Mouse (Mus musculus) adrenal gland, postnatal 14 days (tissue): Measurements from ENCODE around the gene 4930524J08Rik. TPM values are rescaled to one million over a fixed set of nuclear protein-coding genes. Genes with fewer than 3 reads are reported as not detected.

Source experiments
- DNase-seq: peaks from one replicate; pipeline ENCODE4 v3.0.0; 2021; ENCODE audit warnings: mixed read lengths
- long read RNA-seq, 2 experiments: library from polyadenylated mRNA; stranded (forward); transcript quantifications; one replicate each; pipeline ENCODE4 v2.0.0; 2021
- total RNA-seq: library from RNA; stranded (reverse); gene quantifications from 2 replicates; pipeline ENCODE4 v1.2.3, GENCODE M21; 2021

Gene 4930524J08Rik
- total RNA-seq, result 3.1 and 4.1 TPM in 2 replicates
- long read RNA-seq, experiment 1, result 0 reads
- long read RNA-seq, experiment 2, partial matches to known transcripts, result 0 of 1 reads
- long read RNA-seq, experiment 2, other reads (novel, unspliced or antisense), result 0 of 1 reads

GRCm38 (mm10) chr5:99978699-99979442 is at the start of gene 4930524J08Rik, which contains the start of gene Hnrnpd:
Gene 4930524J08Rik, plus strand, starts transcription at chr5:99979061.
Gene Hnrnpd, minus strand, starts transcription at chr5:99978938.
- peak; percentile 97 for DNase-seq

- DNase-seq, result no peak
These were observed 47.0 kb upstream of the 4930524J08Rik start for GRCm38 (mm10) chr5:99931910-99932309.

GRCm38 (mm10) chr5:99939440-99939839 is 39.4 kb upstream of the 4930524J08Rik start:
- no peak for DNase-seq

- no peak for DNase-seq
These were observed 37.6 kb upstream of the 4930524J08Rik start for GRCm38 (mm10) chr5:99941273-99941672.

GRCm38 (mm10) chr5:99941776-99942502 is 36.9 kb upstream of the 4930524J08Rik start:
- DNase-seq, result peak; percentile 68

- DNase-seq, result no peak
These were observed 26.3 kb upstream of the 4930524J08Rik start for GRCm38 (mm10) chr5:99952513-99952912.

- no peak for DNase-seq
These were observed 25.0 kb upstream of the 4930524J08Rik start for GRCm38 (mm10) chr5:99953883-99954282.

- DNase-seq, result peak; percentile 33
These were observed 20.2 kb upstream of the 4930524J08Rik start for GRCm38 (mm10) chr5:99958666-99959065.

GRCm38 (mm10) chr5:99959236-99959936 is 19.5 kb upstream of the 4930524J08Rik start:
- DNase-seq, result no peak

GRCm38 (mm10) chr5:99959960-99960359 is 18.9 kb upstream of the 4930524J08Rik start:
- DNase-seq, result no peak

GRCm38 (mm10) chr5:99973941-99974340 is 4.9 kb upstream of the 4930524J08Rik start:
- DNase-seq, result peak; percentile 41

GRCm38 (mm10) chr5:99975061-99975460 is 3.8 kb upstream of the 4930524J08Rik start:
- no peak for DNase-seq

GRCm38 (mm10) chr5:99975776-99976175 is 3.1 kb upstream of the 4930524J08Rik start:
- DNase-seq, result no peak

- no peak for DNase-seq
These were observed 2.4 kb upstream of the 4930524J08Rik start for GRCm38 (mm10) chr5:99976334-99976955.

- DNase-seq, result peak; percentile 92
These were observed 1.2 kb upstream of the 4930524J08Rik start for GRCm38 (mm10) chr5:99977516-99978301.

GRCm38 (mm10) chr5:99983452-99984061 is 4.7 kb downstream of the 4930524J08Rik start:
- DNase-seq, result no peak

GRCm38 (mm10) chr5:99994166-99994565 is 15.3 kb downstream of the 4930524J08Rik start:
- DNase-seq, result no peak

- no peak for DNase-seq
These were observed 15.8 kb downstream of the 4930524J08Rik start for GRCm38 (mm10) chr5:99994680-99995079.

- no peak for DNase-seq
These were observed 21.2 kb downstream of the 4930524J08Rik start for GRCm38 (mm10) chr5:100000048-100000447.

GRCm38 (mm10) chr5:100000500-100000899 is 21.6 kb downstream of the 4930524J08Rik start:
- DNase-seq, result no peak

GRCm38 (mm10) chr5:100003895-100004294 is 25.0 kb downstream of the 4930524J08Rik start:
- DNase-seq, result no peak
